Mouse (Mus musculus): ENCODE data around the gene Arhgap4.
A peak's percentile ranks its signal among the peaks of the same experiment; 100 is the strongest.

The Arhgap4 gene

GRCm38 (mm10) chrX:73914827-73915703 lies 6.6 kb downstream of the Arhgap4 start:
- peak; percentile 97 for DNase-seq (ENCODE audit: low read depth)

- peak; percentile 81 for DNase-seq (ENCODE audit: low read depth)
These were observed 10.1 kb downstream of the Arhgap4 start for GRCm38 (mm10) chrX:73911588-73911987.

- DNase-seq (ENCODE audit: low read depth): peak; percentile 79
These were observed 10.5 kb downstream of the Arhgap4 start for GRCm38 (mm10) chrX:73911156-73911555.

GRCm38 (mm10) chrX:73910451-73910850 lies 11.2 kb downstream of the Arhgap4 start:
- DNase-seq (ENCODE audit: low read depth): peak; percentile 66

- no peak for DNase-seq (ENCODE audit: low read depth)
These were observed 11.6 kb downstream of the Arhgap4 start for GRCm38 (mm10) chrX:73910049-73910448.

- no peak for DNase-seq (ENCODE audit: low read depth)
These were observed 23.7 kb downstream of the Arhgap4 start for GRCm38 (mm10) chrX:73897959-73898358.

- DNase-seq (ENCODE audit: low read depth): peak; percentile 62
These were observed 26.0 kb downstream of the Arhgap4 start, which contains the start of gene L1cam for GRCm38 (mm10) chrX:73895719-73896118. Gene L1cam, minus strand, starts transcription at chrX:73896105.

- DNase-seq (ENCODE audit: low read depth): no peak
These were observed 28.8 kb downstream of the Arhgap4 start for GRCm38 (mm10) chrX:73892833-73893232.

- no peak for DNase-seq (ENCODE audit: low read depth)
These were observed 30.0 kb downstream of the Arhgap4 start, which contains the start of gene Avpr2 for GRCm38 (mm10) chrX:73891551-73892152. Gene Avpr2, plus strand, starts transcription at chrX:73892102.

GRCm38 (mm10) chrX:73881463-73881862 lies 40.2 kb downstream of the Arhgap4 start:
- no peak for DNase-seq (ENCODE audit: low read depth)

- no peak for DNase-seq (ENCODE audit: low read depth)
These were observed 40.6 kb downstream of the Arhgap4 start for GRCm38 (mm10) chrX:73881036-73881427.

GRCm38 (mm10) chrX:73880194-73881035 lies 41.3 kb downstream of the Arhgap4 start:
- peak; percentile 72 for DNase-seq (ENCODE audit: low read depth)

- no peak for DNase-seq (ENCODE audit: low read depth)
These were observed 44.7 kb downstream of the Arhgap4 start for GRCm38 (mm10) chrX:73877014-73877413.

- DNase-seq (ENCODE audit: low read depth): no peak
These were observed 45.8 kb downstream of the Arhgap4 start for GRCm38 (mm10) chrX:73875881-73876280.

- no peak for DNase-seq (ENCODE audit: low read depth)
These were observed 49.7 kb downstream of the Arhgap4 start for GRCm38 (mm10) chrX:73871956-73872355.

- DNase-seq (ENCODE audit: low read depth): no peak
These were observed 50.2 kb downstream of the Arhgap4 start for GRCm38 (mm10) chrX:73871474-73871873.

- peak; percentile 39 for DNase-seq (ENCODE audit: low read depth)
These were observed 52.3 kb downstream of the Arhgap4 start for GRCm38 (mm10) chrX:73869334-73869733.

- DNase-seq (ENCODE audit: low read depth): no peak
These were observed 53.8 kb downstream of the Arhgap4 start for GRCm38 (mm10) chrX:73867852-73868251.

- no peak for DNase-seq (ENCODE audit: low read depth)
These were observed 54.4 kb downstream of the Arhgap4 start for GRCm38 (mm10) chrX:73867256-73867655.

- DNase-seq (ENCODE audit: low read depth): no peak
These were observed 57.0 kb downstream of the Arhgap4 start for GRCm38 (mm10) chrX:73864692-73865091.

GRCm38 (mm10) chrX:73855087-73855408 lies 66.6 kb downstream of the Arhgap4 start:
- DNase-seq (ENCODE audit: low read depth): no peak

- no peak for DNase-seq (ENCODE audit: low read depth)
These were observed 67.2 kb downstream of the Arhgap4 start for GRCm38 (mm10) chrX:73854326-73855086.

Measured in induced T-regulatory cell, adult 2 months (primary cell).